Mouse (Mus musculus) forebrain, embryonic 12.5 days (tissue): ENCODE measurements around the gene Bag5. TPM values are rescaled to one million over a fixed set of nuclear protein-coding genes. Genes with fewer than 3 reads are reported as not detected.

Experiments used
- ATAC-seq: fragments of 200-750 bp; cut with Nextera tagmentation; 2 replicates; pipeline ENCODE4 v1.8.0; 2017; ENCODE audit warnings: moderate TSS enrichment; ENCODE audit not compliant: low FRiP score
- H3K27ac ChIP-seq: fragments of 300-500 bp; sonication (generic); 2 replicates; pipeline ENCODE4 v1.5.1; 2016; ENCODE audit warnings: mild to moderate bottlenecking
- H3K27me3 ChIP-seq: fragments of 300-500 bp; sonication (generic); 2 replicates; pipeline ENCODE4 v1.6.1; 2016; ENCODE audit warnings: mild to moderate bottlenecking
- H3K36me3 ChIP-seq: fragments of 300-500 bp; sonication (generic); replicated peaks from 2 replicates; pipeline ENCODE4 v1.6.1; 2016; ENCODE audit warnings: mild to moderate bottlenecking
- H3K4me1 ChIP-seq: fragments of 300-500 bp; sonication (generic); 2 replicates; pipeline ENCODE4 v1.6.1; 2016
- H3K4me2 ChIP-seq: fragments of 300-500 bp; sonication (generic); 2 replicates; pipeline ENCODE4 v1.6.1; 2016; ENCODE audit warnings: mild to moderate bottlenecking, moderate library complexity
- H3K4me3 ChIP-seq: fragments of 300-500 bp; sonication (generic); replicated peaks from 2 replicates; pipeline ENCODE4 v1.5.1; 2016; ENCODE audit warnings: mild to moderate bottlenecking
- H3K9ac ChIP-seq: fragments of 300-500 bp; sonication (generic); 2 replicates; pipeline ENCODE4 v1.6.1; 2016; ENCODE audit warnings: mild to moderate bottlenecking
- H3K9me3 ChIP-seq: fragments of 300-500 bp; sonication (generic); 2 replicates; pipeline ENCODE4 v1.6.1; 2016
- WGBS: fragments of 180-500 bp; shearing (Covaris S2); methylation state at CpG from one replicate; pipeline ENCODE4 v1.1.7; 2016; 5-methylcytosine and 5-hydroxymethylcytosine counted together
- polyA plus RNA-seq: library from polyadenylated mRNA; unstranded; fragments of >200 nt; fragmentation: Nextera tagmentation; extraction: Ambion mirVana; gene quantifications from 2 replicates; pipeline ENCODE4 v1.2.1, GENCODE M21; 2016

Gene Bag5
- polyA plus RNA-seq, 1 experiment from 2014 or later: 62.7 TPM

DNA sequence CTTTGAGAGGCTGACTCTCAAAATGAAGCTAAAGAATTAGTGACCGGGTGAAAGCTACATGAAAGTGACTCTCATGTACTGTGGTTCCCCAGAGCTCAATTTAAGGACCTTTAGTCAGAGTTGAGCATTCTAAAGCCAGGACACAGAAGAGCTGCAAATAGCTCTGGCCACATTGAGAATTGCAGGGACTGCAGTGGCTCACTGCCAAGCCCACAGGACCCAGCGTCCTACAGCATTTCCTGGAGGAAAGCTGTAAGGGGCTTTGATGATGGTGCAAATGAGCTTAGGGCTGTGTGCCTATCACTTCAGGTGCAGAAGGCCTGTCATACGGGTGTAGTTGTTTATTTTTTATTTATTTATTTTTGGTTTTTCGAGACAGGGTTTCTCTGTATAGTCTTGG lies 4.9 kb downstream of the Bag5 start:
- H3K4me2 ChIP-seq: no peak overlapping the region
- peaks cover 46% of the 10 kb centered on the region for H3K36me3 ChIP-seq
- no peak for ATAC-seq
- H3K27me3 ChIP-seq: no peaks in the 10 kb centered on the region
- H3K4me3 ChIP-seq: no peak overlapping the region
- peaks cover 18% of the 10 kb centered on the region for H3K4me1 ChIP-seq
- H3K9ac ChIP-seq: no peak overlapping the region
- no peaks in the 10 kb centered on the region for H3K9me3 ChIP-seq
- H3K27ac ChIP-seq: no peak overlapping the region
- WGBS: 90% methylated on average over 4 of the region's 4 CpGs

DNA sequence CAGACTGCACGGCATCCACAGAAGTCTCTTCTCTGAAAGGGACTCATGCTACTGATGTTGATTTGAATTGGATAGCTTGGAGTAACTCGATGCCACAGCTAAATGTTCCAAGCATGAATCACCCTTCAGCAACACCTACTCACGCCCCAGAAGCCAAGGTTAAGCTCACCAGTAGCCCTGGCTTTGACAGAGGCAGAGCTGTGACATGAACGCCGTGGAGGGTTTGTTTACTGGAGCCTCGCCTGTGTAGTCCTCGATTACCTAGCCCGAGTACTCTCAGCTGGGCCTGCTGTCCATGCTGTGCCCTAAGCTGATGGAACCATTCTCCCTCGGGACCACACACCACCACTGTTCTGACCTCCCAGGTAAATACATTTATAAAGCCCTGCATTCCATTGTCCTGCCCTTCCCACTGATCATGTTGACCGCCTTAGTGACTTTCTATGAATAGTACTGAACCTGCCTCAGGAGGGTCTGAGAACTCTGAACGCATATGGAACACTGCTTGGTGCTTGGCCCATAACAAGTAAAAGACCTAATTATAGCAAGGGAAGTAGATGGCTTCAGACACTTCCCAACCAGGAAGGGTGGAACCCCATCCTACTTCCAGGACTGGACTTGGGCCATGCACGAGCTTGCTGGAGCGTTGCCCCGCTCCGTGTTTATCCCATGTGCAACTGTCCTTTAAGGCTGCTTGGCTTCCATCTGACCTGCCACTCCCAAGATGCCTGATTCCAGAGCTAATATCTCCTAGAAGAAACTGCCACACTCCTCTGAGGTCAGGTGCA lies 7.7 kb downstream of the Bag5 start:
- Histone ChIP-seq H3K27me3 (no peaks in the 10 kb centered on the region), H3K36me3 (peaks cover 35% of the 10 kb centered on the region), H3K4me2 (no peak overlapping the region), H3K9ac (0 out of 2 replicates have a peak overlapping the region, but pooled peaks have one; percentile 0), H3K4me1 (peaks cover 6% of the 10 kb centered on the region; the same call in 1 of the 2 replicates), H3K9me3 (no peaks in the 10 kb centered on the region), H3K4me3 (no peak overlapping the region), H3K27ac (no peak overlapping the region)
- ATAC-seq: no peak
- WGBS: 87% methylated on average over 15 of the region's 15 CpGs

DNA sequence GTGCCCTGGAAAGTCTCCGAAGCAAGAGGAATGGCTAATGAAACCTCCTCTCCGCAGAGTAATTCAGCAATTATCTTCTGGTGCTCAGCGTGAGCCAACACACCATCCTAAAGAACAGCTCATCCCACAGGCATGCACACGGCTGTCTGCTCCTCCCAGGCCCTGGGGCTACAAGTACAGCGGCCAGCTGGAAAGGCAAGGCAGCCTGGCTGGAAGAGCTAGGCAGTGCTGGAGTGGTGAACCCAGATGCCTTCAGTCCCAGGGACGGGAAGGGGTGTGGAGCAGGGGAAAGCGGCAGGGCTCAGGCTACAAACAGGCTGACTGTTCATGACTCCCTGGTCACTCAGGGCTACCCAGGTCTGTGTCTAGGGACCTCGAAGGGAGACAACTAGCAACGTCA lies 8.4 kb downstream of the Bag5 start:
- WGBS: 55% methylated on average over 9 of the region's 9 CpGs

DNA sequence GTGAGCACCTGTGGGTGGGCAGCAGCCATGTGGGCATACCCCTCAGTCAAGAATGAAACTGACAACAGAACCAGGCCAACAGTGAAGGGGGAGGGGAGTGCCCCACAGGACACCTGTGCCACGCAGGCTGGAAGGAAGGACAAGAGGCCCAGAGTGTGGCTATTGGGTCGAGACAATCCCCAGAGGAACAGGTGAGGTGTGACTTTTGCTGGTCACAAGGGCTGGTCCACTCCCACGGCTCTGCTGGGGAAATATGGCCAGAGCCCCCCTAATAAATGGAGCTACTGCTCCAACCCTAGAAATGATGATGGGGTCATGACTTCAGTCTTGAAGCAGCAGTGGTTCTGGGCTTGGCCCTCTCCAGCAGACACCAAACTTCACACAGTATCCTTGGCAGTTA lies 9.8 kb downstream of the Bag5 start:
- no peak overlapping the region for H3K4me3 ChIP-seq
- H3K27ac ChIP-seq: no peak overlapping the region
- H3K9ac ChIP-seq: no peak overlapping the region
- H3K4me1 ChIP-seq: peaks cover 6% of the 10 kb centered on the region; the same call in 1 of the 2 replicates
- H3K9me3 ChIP-seq: no peaks in the 10 kb centered on the region
- no peak for ATAC-seq
- H3K27me3 ChIP-seq: no peaks in the 10 kb centered on the region
- peaks cover 15% of the 10 kb centered on the region for H3K36me3 ChIP-seq
- H3K4me2 ChIP-seq: no peak overlapping the region
- 84% methylated on average over 3 of the region's 3 CpGs for WGBS

More for the DNA sequence above, 8.4 kb downstream of the Bag5 start:
- Histone ChIP-seq H3K9ac (0 out of 2 replicates have a peak overlapping the region, but pooled peaks have one; percentile 0), H3K4me2 (no peak overlapping the region), H3K4me1 (peaks cover 6% of the 10 kb centered on the region; the same call in 1 of the 2 replicates), H3K4me3 (no peak overlapping the region), H3K27me3 (no peaks in the 10 kb centered on the region), H3K27ac (peak overlapping the region; percentile 59; the same call in 1 of the 2 replicates), H3K9me3 (no peaks in the 10 kb centered on the region), H3K36me3 (peaks cover 28% of the 10 kb centered on the region)
- ATAC-seq: no peak

DNA sequence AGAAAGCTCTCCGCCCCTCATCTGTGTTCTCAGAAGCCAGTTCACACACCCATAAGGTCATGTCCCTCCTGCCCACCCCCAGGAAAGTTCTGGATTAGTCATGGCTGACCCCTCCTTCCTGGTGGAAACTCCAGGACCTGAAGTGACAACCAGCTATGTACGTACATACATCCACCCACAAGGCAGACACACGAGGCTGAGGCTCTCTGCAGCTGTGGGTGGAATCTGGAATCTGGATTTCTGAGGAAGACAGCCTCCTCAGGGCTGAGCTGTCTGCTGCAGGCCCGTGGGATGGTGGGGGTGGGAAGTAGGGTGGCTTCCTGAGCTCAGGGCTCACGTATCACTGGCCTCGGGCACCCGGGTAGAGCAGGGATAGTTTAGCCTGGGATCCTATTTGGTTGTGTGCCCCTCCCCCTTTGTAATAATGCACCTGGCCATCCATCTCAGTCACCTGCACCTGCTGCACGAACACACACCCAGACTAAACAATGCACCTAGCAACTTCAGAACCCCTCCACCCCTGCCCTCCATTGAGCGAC lies 12.1 kb downstream of the Bag5 start:
- no peak overlapping the region for H3K27ac ChIP-seq
- 79% methylated on average over 9 of the region's 9 CpGs for WGBS
- no peak for ATAC-seq
- no peaks in the 10 kb centered on the region for H3K9me3 ChIP-seq
- H3K4me2 ChIP-seq: no peak overlapping the region
- peaks cover 9% of the 10 kb centered on the region for H3K4me1 ChIP-seq
- no peak overlapping the region for H3K4me3 ChIP-seq
- H3K9ac ChIP-seq: no peak overlapping the region
- no peaks in the 10 kb centered on the region for H3K36me3 ChIP-seq
- H3K27me3 ChIP-seq: no peaks in the 10 kb centered on the region

DNA sequence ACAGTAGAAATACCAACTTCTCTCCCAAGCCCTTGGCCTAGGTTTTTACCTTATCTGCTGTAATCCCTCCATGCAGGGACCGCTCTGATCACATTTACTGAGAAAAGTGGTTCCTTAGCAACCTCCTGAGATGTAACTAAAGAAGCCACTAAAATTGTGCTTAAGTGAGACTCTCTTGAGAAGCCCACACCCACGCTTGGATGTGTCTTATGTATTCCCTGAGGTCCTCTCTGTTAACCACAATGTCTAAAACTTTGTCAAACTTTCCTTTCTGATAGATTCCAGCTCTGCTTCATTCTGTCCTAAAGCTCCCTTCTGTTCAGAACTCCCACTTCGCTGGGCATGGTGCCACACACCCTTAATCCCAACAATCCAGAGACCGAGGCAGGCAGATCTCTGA lies 13.5 kb downstream of the Bag5 start:
- no peak for ATAC-seq
- Histone ChIP-seq H3K36me3 (no peaks in the 10 kb centered on the region), H3K27ac (no peak overlapping the region), H3K4me1 (peaks cover 19% of the 10 kb centered on the region), H3K9ac (no peak overlapping the region), H3K4me2 (no peak overlapping the region), H3K9me3 (no peaks in the 10 kb centered on the region), H3K4me3 (no peak overlapping the region), H3K27me3 (no peaks in the 10 kb centered on the region)
- 88% methylated on average over 4 of the region's 4 CpGs for WGBS

DNA sequence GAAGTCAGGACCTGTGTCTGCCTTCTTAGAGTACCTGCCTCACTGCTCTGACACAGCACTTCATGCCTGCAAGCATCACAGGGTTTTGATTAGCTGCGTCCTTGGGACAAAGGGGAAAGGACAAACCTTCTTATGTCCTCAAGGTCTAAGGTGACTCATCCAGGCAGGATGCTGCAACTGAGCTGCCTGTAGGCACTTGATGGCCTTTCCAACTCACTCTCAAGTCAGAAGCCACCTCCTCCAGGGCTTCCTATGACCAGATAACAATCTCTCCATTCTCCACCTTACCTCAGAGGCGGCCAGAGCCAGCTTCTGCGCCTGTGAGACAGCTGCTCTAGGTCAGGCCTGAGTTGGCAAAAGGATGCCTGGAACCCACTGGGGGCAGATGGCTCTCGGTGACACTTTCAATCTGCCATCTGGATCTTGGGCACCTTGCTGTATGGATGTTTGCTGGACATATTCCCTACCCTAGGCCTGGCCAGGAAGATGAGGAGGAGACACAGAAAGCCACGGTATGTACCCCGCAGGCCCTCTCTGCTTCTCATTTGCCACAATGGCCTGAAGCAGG lies 14.6 kb downstream of the Bag5 start:
- H3K36me3 ChIP-seq: no peaks in the 10 kb centered on the region
- WGBS: 86% methylated on average over 6 of the region's 6 CpGs
- H3K4me3 ChIP-seq: no peak overlapping the region
- H3K27ac ChIP-seq: no peak overlapping the region
- no peak overlapping the region for H3K4me2 ChIP-seq
- H3K27me3 ChIP-seq: no peaks in the 10 kb centered on the region
- no peaks in the 10 kb centered on the region for H3K9me3 ChIP-seq
- peaks cover 28% of the 10 kb centered on the region for H3K4me1 ChIP-seq
- H3K9ac ChIP-seq: no peak overlapping the region
- ATAC-seq: no peak

DNA sequence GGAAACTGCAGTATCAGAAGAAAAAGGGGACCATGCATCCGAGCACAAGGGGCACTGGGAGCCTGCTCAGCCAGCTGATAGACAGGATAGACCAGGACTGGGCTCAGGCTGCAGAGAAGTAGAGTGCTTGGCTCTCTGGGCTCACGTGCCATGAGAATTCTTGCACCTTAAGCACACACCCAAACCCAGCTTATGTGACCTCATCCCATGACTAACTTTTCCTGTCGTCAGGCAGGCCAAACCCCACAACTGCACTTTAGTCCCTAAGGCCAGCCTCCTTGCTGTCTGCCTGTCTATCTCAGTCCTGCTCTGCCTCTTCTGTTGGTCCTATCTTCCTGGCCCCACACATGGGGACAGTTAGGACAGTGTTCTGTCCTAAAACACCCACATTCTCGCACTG lies 15.3 kb downstream of the Bag5 start:
- Histone ChIP-seq H3K4me3 (no peak overlapping the region), H3K4me1 (peaks cover 36% of the 10 kb centered on the region), H3K9ac (no peak overlapping the region), H3K4me2 (no peak overlapping the region), H3K27me3 (no peaks in the 10 kb centered on the region), H3K27ac (no peak overlapping the region), H3K36me3 (no peaks in the 10 kb centered on the region), H3K9me3 (no peaks in the 10 kb centered on the region)
- 84% methylated on average over 4 of the region's 4 CpGs for WGBS
- ATAC-seq: no peak

DNA sequence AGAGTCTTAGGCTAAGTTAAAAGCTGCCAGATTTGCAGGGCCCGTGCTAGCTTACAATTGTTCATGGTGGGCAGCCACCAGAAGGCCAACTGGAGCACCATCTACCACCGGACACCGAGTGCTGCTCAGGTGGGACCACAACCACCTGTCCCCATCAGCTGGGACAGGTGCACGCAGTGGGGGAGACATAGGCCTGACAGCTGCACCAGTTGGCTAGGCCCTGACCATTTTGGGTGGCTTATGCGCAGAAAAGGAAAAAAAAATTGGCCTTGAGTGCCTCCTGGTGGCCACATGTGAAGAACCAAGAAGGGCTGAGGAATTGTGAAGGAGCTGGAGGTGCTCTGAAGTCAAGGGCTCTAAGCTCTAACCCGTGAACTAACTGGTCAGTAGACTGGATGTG lies 16.8 kb downstream of the Bag5 start:
- H3K4me3 ChIP-seq: no peak overlapping the region
- H3K9ac ChIP-seq: 0 out of 2 replicates have a peak overlapping the region, but pooled peaks have one; percentile 21
- no peaks in the 10 kb centered on the region for H3K9me3 ChIP-seq
- no peak for ATAC-seq
- H3K27me3 ChIP-seq: no peaks in the 10 kb centered on the region
- H3K4me2 ChIP-seq: no peak overlapping the region
- H3K4me1 ChIP-seq: peaks cover 50% of the 10 kb centered on the region
- WGBS: 23% methylated on average over 6 of the region's 6 CpGs
- H3K27ac ChIP-seq: peak overlapping the region; percentile 99
- H3K36me3 ChIP-seq: no peaks in the 10 kb centered on the region

DNA sequence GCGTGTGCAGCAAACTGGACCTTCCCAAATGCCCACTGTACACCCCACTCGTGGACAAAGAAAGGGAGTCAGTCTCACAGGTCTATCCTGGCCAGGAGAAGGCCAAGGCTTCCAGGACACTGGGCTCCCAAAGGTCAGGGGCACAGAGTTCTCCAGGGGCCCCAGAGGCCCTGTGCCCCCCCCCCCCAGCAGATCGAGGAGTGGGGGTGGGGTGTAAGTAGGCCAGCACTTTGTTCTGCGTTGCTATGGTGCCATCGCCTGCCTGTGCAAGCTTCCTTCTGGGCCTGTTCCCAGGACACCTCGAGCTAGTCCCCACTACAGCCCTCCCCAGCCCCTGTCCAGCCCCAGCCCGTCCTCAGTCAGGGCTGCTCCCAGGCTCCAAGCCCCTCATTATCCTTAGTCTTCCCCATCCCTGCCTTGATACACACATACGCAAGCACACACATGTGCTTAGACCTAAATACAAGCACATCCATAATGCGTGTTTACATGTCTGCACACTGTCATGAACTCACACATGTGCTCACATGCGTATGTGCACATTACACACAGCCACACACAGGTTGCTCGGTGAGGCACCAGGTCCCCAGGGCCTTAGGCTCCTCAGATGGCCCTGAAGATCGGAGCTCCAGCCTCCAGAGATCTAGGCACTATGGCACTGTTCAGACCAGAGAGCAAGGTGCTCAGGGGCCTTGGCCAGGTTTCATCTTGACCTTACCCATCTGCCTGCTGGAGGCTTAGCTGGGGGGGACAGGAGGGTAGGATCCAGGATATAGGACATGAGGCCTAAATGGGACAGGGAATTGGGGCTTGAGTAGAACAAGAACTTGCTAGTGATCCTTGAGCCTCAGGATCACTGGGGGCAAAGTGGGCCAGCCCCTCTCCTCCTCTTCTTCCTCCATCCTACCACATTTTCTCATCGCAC lies 17.9 kb downstream of the Bag5 start:
- no peak overlapping the region for H3K4me3 ChIP-seq
- 32% methylated on average over 13 of the region's 13 CpGs for WGBS

DNA sequence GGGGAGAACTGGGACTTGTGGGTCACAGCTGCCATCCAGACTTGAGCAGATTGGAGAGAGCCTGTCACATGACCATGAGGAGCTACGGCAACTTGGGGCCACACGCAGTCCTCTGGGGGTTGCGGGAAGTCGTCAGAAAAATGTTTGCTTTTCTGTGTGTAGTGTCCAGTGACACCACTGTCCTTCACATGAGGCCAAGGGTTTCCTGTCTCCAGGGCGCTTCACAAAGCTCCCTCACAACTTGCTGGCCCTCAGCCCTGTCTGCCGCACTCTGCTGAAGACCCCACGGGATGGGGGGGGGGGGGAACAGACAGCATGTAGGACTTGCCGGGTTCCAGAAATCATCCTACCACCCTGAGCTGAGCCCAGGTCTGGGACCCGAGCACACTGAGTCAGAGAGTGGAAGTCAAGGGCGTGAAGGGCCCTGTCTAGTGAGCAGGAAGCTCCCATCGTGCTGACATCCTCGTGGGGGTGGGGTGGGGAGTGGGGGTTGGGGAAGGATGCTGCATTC lies 18.7 kb downstream of the Bag5 start:
- Histone ChIP-seq H3K4me1 (peaks cover 68% of the 10 kb centered on the region), H3K4me3 (no peak overlapping the region; the same call in 1 of the 2 replicates)
- under 1% methylated on average over 12 of the region's 12 CpGs for WGBS

More for the DNA sequence above, 17.9 kb downstream of the Bag5 start:
- Histone ChIP-seq H3K4me2 (peak overlapping the region; percentile 47), H3K4me1 (peaks cover 61% of the 10 kb centered on the region), H3K9ac (peak overlapping the region; percentile 38), H3K27ac (peak overlapping the region; percentile 99), H3K27me3 (no peaks in the 10 kb centered on the region), H3K36me3 (no peaks in the 10 kb centered on the region), H3K9me3 (no peaks in the 10 kb centered on the region)
- ATAC-seq: peak; percentile 37

More for the DNA sequence above, 18.7 kb downstream of the Bag5 start:
- ATAC-seq: no peak; the same call in 1 of the 2 replicates
- Histone ChIP-seq H3K9ac (peak overlapping the region; percentile 38; the same call in 1 of the 2 replicates), H3K4me2 (peak overlapping the region; percentile 47), H3K9me3 (no peaks in the 10 kb centered on the region), H3K36me3 (no peaks in the 10 kb centered on the region), H3K27ac (peak overlapping the region; percentile 99), H3K27me3 (no peaks in the 10 kb centered on the region)
